Mouse (Mus musculus): ENCODE measurements at regions not wholly inside any gene's neighbourhood (a gene's known extent, or its start where the extent isn't known, plus 50 kb on each side); places are given as distances from the start of the nearest gene placed in this dataset.

DNA sequence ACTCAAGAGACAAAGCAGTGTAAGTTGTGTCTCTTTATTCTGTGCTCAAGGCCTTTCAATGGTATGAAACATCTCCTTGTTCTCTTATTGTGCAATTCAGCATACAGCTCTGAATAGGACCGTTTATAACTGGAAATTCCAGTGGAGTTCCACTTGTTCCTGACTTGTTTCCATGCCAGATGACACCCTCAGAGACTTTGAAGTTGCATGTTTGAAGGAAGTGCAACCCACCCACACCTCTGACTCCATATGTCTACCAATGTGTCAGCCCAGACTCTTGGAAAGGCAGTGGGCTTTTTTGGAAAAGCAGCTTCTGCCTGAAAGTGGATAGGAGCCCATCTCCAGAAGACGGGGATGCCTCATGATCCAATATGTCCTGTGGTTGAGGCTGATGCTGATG, 288.1 kb downstream of the Osr1 start:
- WGBS = 81% methylated on average over 2 of the region's 2 CpGs
- Histone ChIP-seq H3K9me3 (ENCODE audit: control insufficient read depth, low read length) (no peaks in the 10 kb centered on the region), H3K27me3 (ENCODE audit: control insufficient read depth, insufficient read depth, low read length) (no peaks in the 10 kb centered on the region), H3K4me3 (ENCODE audit: low read depth, low read length) (no peak overlapping the region), H3K4me2 (ENCODE audit: low read depth, low read length, severe bottlenecking) (no peak overlapping the region), H3K36me3 (ENCODE audit: control insufficient read depth, insufficient read depth, low read length) (no peaks in the 10 kb centered on the region), H3K4me1 (replicated peaks; ENCODE audit: control insufficient read depth, insufficient read depth, low read length) (no peaks in the 10 kb centered on the region), H3K27ac (ENCODE audit: low read depth, low read length) (no peak overlapping the region), H3K9ac (ENCODE audit: low read length) (no peak overlapping the region)
- ATAC-seq (replicated peaks; ENCODE audit: low FRiP score) = no peak
- no peak for DNase-seq (ENCODE audit: low spot score)

DNA sequence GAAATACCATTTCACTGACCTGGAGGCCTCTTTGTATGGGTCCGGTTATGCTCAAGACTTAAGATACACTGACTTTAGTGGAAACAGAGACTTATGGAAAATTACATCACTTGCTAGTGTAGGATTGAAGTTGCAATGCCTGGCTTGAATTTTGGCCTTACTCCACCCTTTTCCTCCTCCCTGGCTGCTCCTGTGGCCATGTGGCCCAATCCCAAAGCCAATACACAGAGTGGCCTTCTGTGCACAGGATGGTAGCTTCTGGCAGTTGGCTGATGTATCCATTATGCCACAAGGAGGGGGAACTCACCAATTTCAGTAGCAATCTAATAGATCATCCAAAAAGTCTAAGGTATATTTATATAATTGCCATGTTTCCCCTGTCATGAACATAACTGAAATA, 292.4 kb downstream of the Osr1 start:
- no peak overlapping the region for H3K27ac ChIP-seq (ENCODE audit: low read depth, low read length)
- no peaks in the 10 kb centered on the region for H3K9me3 ChIP-seq (ENCODE audit: control insufficient read depth, low read length)
- H3K4me1 ChIP-seq (replicated peaks; ENCODE audit: control insufficient read depth, insufficient read depth, low read length) = no peaks in the 10 kb centered on the region
- H3K36me3 ChIP-seq (ENCODE audit: control insufficient read depth, insufficient read depth, low read length) = no peaks in the 10 kb centered on the region
- DNase-seq (ENCODE audit: low spot score) (no peak), ATAC-seq (replicated peaks; ENCODE audit: low FRiP score) (no peak)
- H3K4me2 ChIP-seq (ENCODE audit: low read depth, low read length, severe bottlenecking) = no peak overlapping the region
- no peak overlapping the region for H3K9ac ChIP-seq (ENCODE audit: low read length)
- H3K27me3 ChIP-seq (ENCODE audit: control insufficient read depth, insufficient read depth, low read length) = no peaks in the 10 kb centered on the region
- H3K4me3 ChIP-seq (ENCODE audit: low read depth, low read length) = no peak overlapping the region
- 95% methylated on average over 1 of the region's 1 CpGs for whole genome bisulfite sequencing

DNA sequence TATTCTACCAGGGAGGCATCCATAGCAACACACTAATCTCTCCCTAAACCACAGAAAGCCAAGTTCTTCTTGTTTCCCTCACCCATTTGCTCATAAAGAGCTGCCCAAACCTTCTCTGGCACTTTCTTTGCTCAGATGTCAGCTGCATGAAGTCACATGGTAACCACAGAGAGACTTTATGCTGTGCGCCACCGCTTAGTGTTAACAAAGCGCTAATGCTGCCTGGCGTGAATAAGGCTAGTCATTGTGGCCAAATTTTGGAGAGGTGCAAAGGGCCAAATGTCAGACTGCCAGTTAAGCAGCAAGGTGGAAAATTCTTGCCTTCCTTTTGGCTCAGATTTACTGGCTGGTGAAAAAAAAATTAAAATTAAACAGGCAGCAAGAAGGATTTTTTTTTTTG, 302.3 kb downstream of the Osr1 start:
- H3K4me1 ChIP-seq (replicated peaks; ENCODE audit: control insufficient read depth, insufficient read depth, low read length) = no peaks in the 10 kb centered on the region
- H3K9me3 ChIP-seq (ENCODE audit: control insufficient read depth, low read length) = no peaks in the 10 kb centered on the region
- no peaks in the 10 kb centered on the region for H3K27me3 ChIP-seq (ENCODE audit: control insufficient read depth, insufficient read depth, low read length)
- 85% methylated on average over 4 of the region's 4 CpGs for WGBS
- DNase-seq (ENCODE audit: low spot score) = no peak
- ATAC-seq (replicated peaks; ENCODE audit: low FRiP score) = no peak
- no peaks in the 10 kb centered on the region for H3K36me3 ChIP-seq (ENCODE audit: control insufficient read depth, insufficient read depth, low read length)
- H3K9ac ChIP-seq (ENCODE audit: low read length) = no peak overlapping the region
- H3K4me2 ChIP-seq (ENCODE audit: low read depth, low read length, severe bottlenecking) = no peak overlapping the region
- no peak overlapping the region for H3K27ac ChIP-seq (ENCODE audit: low read depth, low read length)
- H3K4me3 ChIP-seq (ENCODE audit: low read depth, low read length) = no peak overlapping the region

- DNase-seq (ENCODE audit: low spot score) (no peak), ATAC-seq (replicated peaks; ENCODE audit: low FRiP score) (no peak)
- H3K9me3 ChIP-seq (ENCODE audit: control insufficient read depth, low read length) = no peaks in the 10 kb centered on the region
- no peak overlapping the region for H3K9ac ChIP-seq (ENCODE audit: low read length)
- H3K36me3 ChIP-seq (ENCODE audit: control insufficient read depth, insufficient read depth, low read length) = no peaks in the 10 kb centered on the region
- no peak overlapping the region for H3K27ac ChIP-seq (ENCODE audit: low read depth, low read length)
- no peak overlapping the region for H3K4me3 ChIP-seq (ENCODE audit: low read depth, low read length)
- 93% methylated on average over 1 of the region's 1 CpGs for WGBS
- H3K4me1 ChIP-seq (replicated peaks; ENCODE audit: control insufficient read depth, insufficient read depth, low read length) = no peaks in the 10 kb centered on the region
- no peak overlapping the region for H3K4me2 ChIP-seq (ENCODE audit: low read depth, low read length, severe bottlenecking)
- no peaks in the 10 kb centered on the region for H3K27me3 ChIP-seq (ENCODE audit: control insufficient read depth, insufficient read depth, low read length)
Observed at GRCm38 (mm10) chr12:9873214-9873613, 303.3 kb downstream of the Osr1 start.

- no peaks in the 10 kb centered on the region for H3K4me1 ChIP-seq (replicated peaks; ENCODE audit: control insufficient read depth, insufficient read depth, low read length)
- no peaks in the 10 kb centered on the region for H3K27me3 ChIP-seq (ENCODE audit: control insufficient read depth, insufficient read depth, low read length)
- no peaks in the 10 kb centered on the region for H3K9me3 ChIP-seq (ENCODE audit: control insufficient read depth, low read length)
- no peaks in the 10 kb centered on the region for H3K36me3 ChIP-seq (ENCODE audit: control insufficient read depth, insufficient read depth, low read length)
- no peak overlapping the region for H3K4me2 ChIP-seq (ENCODE audit: low read depth, low read length, severe bottlenecking)
- WGBS = 87% methylated on average over 2 of the region's 2 CpGs
- no peak for DNase-seq (ENCODE audit: low spot score)
- no peak for ATAC-seq (replicated peaks; ENCODE audit: low FRiP score)
- no peak overlapping the region for H3K27ac ChIP-seq (ENCODE audit: low read depth, low read length)
- no peak overlapping the region for H3K4me3 ChIP-seq (ENCODE audit: low read depth, low read length)
- H3K9ac ChIP-seq (ENCODE audit: low read length) = no peak overlapping the region
Observed at GRCm38 (mm10) chr12:9874823-9875222, 304.9 kb downstream of the Osr1 start.

DNA sequence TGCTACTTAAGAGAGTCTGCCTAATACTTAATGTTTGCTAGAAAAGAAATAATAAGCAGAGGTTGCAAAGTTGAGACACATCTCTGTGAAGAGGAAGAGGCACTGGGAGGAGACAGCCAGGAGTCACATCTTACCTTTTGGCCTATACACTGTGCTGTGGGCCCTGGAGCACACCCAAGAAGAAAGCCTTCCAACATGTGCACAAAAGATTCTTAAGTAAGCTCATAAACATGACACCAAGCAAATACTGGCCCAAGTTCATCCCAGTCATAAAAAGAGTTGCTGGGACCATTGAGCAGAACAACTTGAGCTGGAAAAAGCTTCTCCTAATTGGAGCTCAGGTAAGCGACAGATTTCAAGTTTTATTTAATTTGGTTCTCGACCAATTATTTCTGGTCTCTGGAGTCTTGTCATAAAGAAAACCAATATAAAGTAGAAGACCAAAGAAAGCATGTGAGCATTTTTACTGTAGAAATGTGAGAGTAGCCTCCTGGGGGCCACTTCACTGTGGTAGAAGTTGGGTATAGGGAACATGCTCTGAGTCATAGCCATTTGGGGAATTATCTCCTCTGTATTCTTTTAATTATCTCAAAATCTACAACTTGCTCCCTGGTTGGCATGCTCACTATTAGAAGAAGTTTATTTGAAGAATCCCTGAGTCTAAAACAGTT, 312.2 kb downstream of the Osr1 start:
- Histone ChIP-seq H3K27ac (ENCODE audit: low read depth, low read length) (no peak overlapping the region), H3K4me3 (ENCODE audit: low read depth, low read length) (no peak overlapping the region), H3K9ac (ENCODE audit: low read length) (no peak overlapping the region), H3K27me3 (ENCODE audit: control insufficient read depth, insufficient read depth, low read length) (no peaks in the 10 kb centered on the region), H3K4me2 (ENCODE audit: low read depth, low read length, severe bottlenecking) (no peak overlapping the region), H3K36me3 (ENCODE audit: control insufficient read depth, insufficient read depth, low read length) (no peaks in the 10 kb centered on the region), H3K9me3 (ENCODE audit: control insufficient read depth, low read length) (no peaks in the 10 kb centered on the region), H3K4me1 (replicated peaks; ENCODE audit: control insufficient read depth, insufficient read depth, low read length) (no peaks in the 10 kb centered on the region)
- ATAC-seq (replicated peaks; ENCODE audit: low FRiP score) (no peak), DNase-seq (ENCODE audit: low spot score) (no peak)
- WGBS = 86% methylated on average over 2 of the region's 2 CpGs

- 68% methylated on average over 1 of the region's 1 CpGs for WGBS
- H3K36me3 ChIP-seq (ENCODE audit: control insufficient read depth, insufficient read depth, low read length) = no peaks in the 10 kb centered on the region
Observed at GRCm38 (mm10) chr12:9883037-9883730, 313.3 kb downstream of the Osr1 start.

GRCm38 (mm10) chr12:9894521-9894920, 324.6 kb downstream of the Osr1 start:
- Histone ChIP-seq H3K9ac (ENCODE audit: low read length) (no peak overlapping the region), H3K9me3 (ENCODE audit: control insufficient read depth, low read length) (no peaks in the 10 kb centered on the region), H3K4me1 (replicated peaks; ENCODE audit: control insufficient read depth, insufficient read depth, low read length) (no peaks in the 10 kb centered on the region), H3K4me3 (ENCODE audit: low read depth, low read length) (no peak overlapping the region), H3K27ac (ENCODE audit: low read depth, low read length) (no peak overlapping the region), H3K27me3 (ENCODE audit: control insufficient read depth, insufficient read depth, low read length) (no peaks in the 10 kb centered on the region), H3K4me2 (ENCODE audit: low read depth, low read length, severe bottlenecking) (no peak overlapping the region), H3K36me3 (ENCODE audit: control insufficient read depth, insufficient read depth, low read length) (no peaks in the 10 kb centered on the region)
- DNase-seq (ENCODE audit: low spot score) = no peak
- WGBS = 76% methylated on average over 2 of the region's 2 CpGs
- ATAC-seq (replicated peaks; ENCODE audit: low FRiP score) = no peak

More at GRCm38 (mm10) chr12:9883037-9883730, 313.3 kb downstream of the Osr1 start:
- Histone ChIP-seq H3K27me3 (ENCODE audit: control insufficient read depth, insufficient read depth, low read length) (no peaks in the 10 kb centered on the region), H3K4me2 (ENCODE audit: low read depth, low read length, severe bottlenecking) (no peak overlapping the region), H3K27ac (ENCODE audit: low read depth, low read length) (no peak overlapping the region), H3K4me1 (replicated peaks; ENCODE audit: control insufficient read depth, insufficient read depth, low read length) (no peaks in the 10 kb centered on the region), H3K4me3 (ENCODE audit: low read depth, low read length) (no peak overlapping the region), H3K9me3 (ENCODE audit: control insufficient read depth, low read length) (no peaks in the 10 kb centered on the region), H3K9ac (ENCODE audit: low read length) (no peak overlapping the region)
- ATAC-seq (replicated peaks; ENCODE audit: low FRiP score) = no peak
- no peak for DNase-seq (ENCODE audit: low spot score)

DNA sequence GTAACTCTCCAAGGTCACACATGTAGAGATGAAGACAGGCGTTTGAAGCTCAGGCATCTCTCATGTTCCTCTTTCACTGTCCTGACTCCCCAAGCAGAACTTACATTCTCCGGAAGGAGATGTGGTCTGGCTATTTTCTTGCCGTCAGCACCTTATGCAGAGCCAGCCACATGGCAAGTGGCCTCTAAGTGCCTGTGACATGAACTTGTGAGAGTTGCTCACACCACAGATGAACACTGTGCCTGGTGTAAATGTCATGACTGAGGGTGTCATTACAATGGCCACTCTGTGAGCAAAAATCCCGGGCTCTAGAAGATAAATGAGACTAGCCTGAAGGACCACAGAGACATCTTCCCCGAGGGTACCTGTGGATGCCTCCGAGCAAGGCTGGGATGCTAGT, 328.1 kb downstream of the Osr1 start:
- H3K9me3 ChIP-seq (ENCODE audit: control insufficient read depth, low read length) = no peaks in the 10 kb centered on the region
- no peaks in the 10 kb centered on the region for H3K36me3 ChIP-seq (ENCODE audit: control insufficient read depth, insufficient read depth, low read length)
- H3K27me3 ChIP-seq (ENCODE audit: control insufficient read depth, insufficient read depth, low read length) = no peaks in the 10 kb centered on the region
- no peaks in the 10 kb centered on the region for H3K4me1 ChIP-seq (replicated peaks; ENCODE audit: control insufficient read depth, insufficient read depth, low read length)
- DNase-seq (ENCODE audit: low spot score) = no peak
- no peak overlapping the region for H3K4me2 ChIP-seq (ENCODE audit: low read depth, low read length, severe bottlenecking)
- H3K4me3 ChIP-seq (ENCODE audit: low read depth, low read length) = no peak overlapping the region
- H3K27ac ChIP-seq (ENCODE audit: low read depth, low read length) = no peak overlapping the region
- 88% methylated on average over 6 of the region's 6 CpGs for WGBS
- H3K9ac ChIP-seq (ENCODE audit: low read length) = no peak overlapping the region
- ATAC-seq (replicated peaks; ENCODE audit: low FRiP score) = no peak
